Mouse (Mus musculus): ENCODE data around the gene Prkce. TPM values are rescaled to one million over a fixed set of nuclear protein-coding genes. Genes with fewer than 3 reads are reported as not detected.

Gene Prkce
- polyA plus RNA-seq, 1 experiment from 2014 or later = 7.4 TPM

DNA sequence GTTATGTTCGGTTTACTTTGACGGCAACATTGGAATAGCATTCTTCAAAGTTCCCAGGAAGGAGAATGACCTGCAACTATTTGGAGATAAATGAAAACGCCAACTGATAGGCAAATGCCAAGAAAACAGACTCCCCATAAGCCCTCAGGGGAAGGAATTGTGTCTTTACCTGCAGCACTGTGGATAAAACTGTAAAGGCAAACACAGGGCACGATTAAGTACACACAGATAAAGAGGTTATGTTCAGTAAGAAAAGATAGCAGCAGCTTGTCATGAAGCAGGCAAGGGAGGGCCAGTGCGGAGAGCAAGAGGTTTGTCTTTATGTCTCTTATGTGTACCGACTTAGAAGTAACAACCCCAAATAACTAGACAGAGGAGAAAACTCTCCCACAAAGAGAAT is 326.9 kb downstream of the Prkce start:
- Histone ChIP-seq H3K4me3 (ENCODE audit: low read depth, low read length) (no peak overlapping the region), H3K27ac (ENCODE audit: low read depth, low read length) (no peak overlapping the region), H3K4me2 (replicated peaks; ENCODE audit: low read depth, low read length) (no peak overlapping the region), H3K9ac (ENCODE audit: low read depth, low read length) (no peak overlapping the region), H3K36me3 (ENCODE audit: control insufficient read depth, insufficient read depth, low read length) (no peaks in the 10 kb centered on the region), H3K9me3 (ENCODE audit: control insufficient read depth, low read length) (no peaks in the 10 kb centered on the region), H3K4me1 (replicated peaks; ENCODE audit: control insufficient read depth, insufficient read depth, low read length) (no peaks in the 10 kb centered on the region; the same call in 1 of the 2 replicates), H3K27me3 (ENCODE audit: control insufficient read depth, insufficient read depth, low read length) (no peaks in the 10 kb centered on the region)
- ATAC-seq (ENCODE audit: low FRiP score) (no peak), DNase-seq (ENCODE audit: low spot score) (no peak)
- WGBS = 94% methylated on average over 6 of the region's 6 CpGs

DNA sequence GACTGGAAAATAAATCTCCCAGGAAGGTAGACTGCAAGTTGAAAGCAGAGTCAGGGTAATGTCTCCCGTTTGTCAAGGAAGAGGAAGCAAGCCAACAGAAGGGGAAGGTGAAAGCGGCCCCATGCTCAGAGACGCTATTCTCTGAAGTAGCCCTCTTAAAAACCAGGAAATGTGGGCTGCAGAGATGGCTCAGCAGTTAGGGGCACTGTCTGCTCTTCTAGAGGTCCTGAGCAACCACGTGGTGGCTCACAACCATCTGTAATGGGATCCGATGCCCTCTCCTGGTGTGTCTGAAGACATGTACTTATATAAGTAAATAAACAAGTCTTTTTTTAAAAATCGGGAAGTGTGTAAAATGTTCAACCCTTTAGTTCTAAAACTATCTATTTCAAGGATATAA is 327.3 kb downstream of the Prkce start:
- DNase-seq (ENCODE audit: low spot score) (no peak), ATAC-seq (ENCODE audit: low FRiP score) (no peak)
- WGBS = 74% methylated on average over 6 of the region's 6 CpGs
- Histone ChIP-seq H3K27me3 (ENCODE audit: control insufficient read depth, insufficient read depth, low read length) (no peaks in the 10 kb centered on the region), H3K27ac (ENCODE audit: low read depth, low read length) (no peak overlapping the region), H3K4me1 (replicated peaks; ENCODE audit: control insufficient read depth, insufficient read depth, low read length) (no peaks in the 10 kb centered on the region), H3K9me3 (ENCODE audit: control insufficient read depth, low read length) (no peaks in the 10 kb centered on the region), H3K4me3 (ENCODE audit: low read depth, low read length) (no peak overlapping the region), H3K36me3 (ENCODE audit: control insufficient read depth, insufficient read depth, low read length) (no peaks in the 10 kb centered on the region), H3K4me2 (replicated peaks; ENCODE audit: low read depth, low read length) (no peak overlapping the region), H3K9ac (ENCODE audit: low read depth, low read length) (no peak overlapping the region)

DNA sequence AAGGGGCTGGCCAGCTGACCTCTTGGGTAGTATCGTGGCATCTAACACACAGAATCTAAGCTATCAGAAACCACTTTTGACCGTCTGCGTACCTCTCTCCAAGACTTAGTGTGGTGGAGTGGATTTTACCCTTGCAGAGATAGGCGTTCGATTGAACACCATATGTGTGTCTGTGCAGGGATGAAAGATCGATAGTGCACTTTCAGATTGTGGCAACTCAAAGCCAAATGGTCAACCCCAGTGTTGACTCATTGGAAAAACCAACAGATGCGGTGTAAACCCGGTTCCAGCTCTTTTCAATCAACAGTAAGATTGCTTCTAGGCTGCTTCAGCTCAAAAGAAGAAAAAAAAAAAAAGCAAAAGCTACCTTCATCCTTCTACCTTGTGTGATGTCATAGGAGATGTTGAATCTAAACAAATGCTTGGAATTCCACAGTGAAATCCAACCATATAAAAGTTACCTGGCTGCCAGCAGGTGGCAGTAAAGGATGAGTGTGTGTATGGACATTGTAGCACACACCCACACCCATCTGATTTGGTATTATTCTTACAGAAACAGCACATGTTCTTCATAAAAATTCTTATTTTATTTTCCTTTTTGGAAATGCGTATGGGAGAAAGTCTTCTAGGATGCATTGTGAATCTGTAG is 328.7 kb downstream of the Prkce start:
- Histone ChIP-seq H3K4me2 (replicated peaks; ENCODE audit: low read depth, low read length) (no peak overlapping the region), H3K9me3 (ENCODE audit: control insufficient read depth, low read length) (no peaks in the 10 kb centered on the region), H3K4me3 (ENCODE audit: low read depth, low read length) (no peak overlapping the region), H3K36me3 (ENCODE audit: control insufficient read depth, insufficient read depth, low read length) (no peaks in the 10 kb centered on the region), H3K27ac (ENCODE audit: low read depth, low read length) (no peak overlapping the region), H3K4me1 (replicated peaks; ENCODE audit: control insufficient read depth, insufficient read depth, low read length) (no peaks in the 10 kb centered on the region), H3K9ac (ENCODE audit: low read depth, low read length) (no peak overlapping the region), H3K27me3 (ENCODE audit: control insufficient read depth, insufficient read depth, low read length) (no peaks in the 10 kb centered on the region)
- WGBS = 92% methylated on average over 9 of the region's 9 CpGs
- ATAC-seq (ENCODE audit: low FRiP score) (no peak), DNase-seq (ENCODE audit: low spot score) (peak; percentile 50)

DNA sequence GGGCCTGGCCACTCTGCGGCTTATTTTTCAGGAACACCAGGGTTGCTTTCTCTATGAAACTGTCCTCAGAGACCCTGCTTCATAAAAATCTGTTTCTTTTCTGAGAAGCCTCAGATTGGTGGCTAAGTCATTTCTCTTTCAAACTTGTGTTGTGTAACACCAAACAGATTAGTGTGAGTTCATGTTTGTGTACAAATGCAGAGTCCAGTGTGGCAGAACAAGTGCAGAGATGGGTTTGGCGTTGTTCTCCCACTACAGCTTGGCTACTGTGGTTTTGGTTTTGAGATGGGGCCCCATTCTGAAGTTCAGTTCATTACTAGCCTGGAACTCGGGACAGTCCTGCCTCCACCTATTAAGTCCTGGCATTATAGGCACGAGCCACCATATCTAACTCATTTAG is 329.7 kb downstream of the Prkce start:
- no peak overlapping the region for H3K9ac ChIP-seq (ENCODE audit: low read depth, low read length)
- DNase-seq (ENCODE audit: low spot score) (no peak), ATAC-seq (ENCODE audit: low FRiP score) (no peak)
- no peaks in the 10 kb centered on the region for H3K9me3 ChIP-seq (ENCODE audit: control insufficient read depth, low read length)
- no peak overlapping the region for H3K27ac ChIP-seq (ENCODE audit: low read depth, low read length)
- H3K4me1 ChIP-seq (replicated peaks; ENCODE audit: control insufficient read depth, insufficient read depth, low read length) = no peaks in the 10 kb centered on the region
- H3K4me2 ChIP-seq (replicated peaks; ENCODE audit: low read depth, low read length) = no peak overlapping the region
- 87% methylated on average over 4 of the region's 4 CpGs for WGBS
- no peaks in the 10 kb centered on the region for H3K27me3 ChIP-seq (ENCODE audit: control insufficient read depth, insufficient read depth, low read length)
- H3K4me3 ChIP-seq (ENCODE audit: low read depth, low read length) = no peak overlapping the region
- no peaks in the 10 kb centered on the region for H3K36me3 ChIP-seq (ENCODE audit: control insufficient read depth, insufficient read depth, low read length)

DNA sequence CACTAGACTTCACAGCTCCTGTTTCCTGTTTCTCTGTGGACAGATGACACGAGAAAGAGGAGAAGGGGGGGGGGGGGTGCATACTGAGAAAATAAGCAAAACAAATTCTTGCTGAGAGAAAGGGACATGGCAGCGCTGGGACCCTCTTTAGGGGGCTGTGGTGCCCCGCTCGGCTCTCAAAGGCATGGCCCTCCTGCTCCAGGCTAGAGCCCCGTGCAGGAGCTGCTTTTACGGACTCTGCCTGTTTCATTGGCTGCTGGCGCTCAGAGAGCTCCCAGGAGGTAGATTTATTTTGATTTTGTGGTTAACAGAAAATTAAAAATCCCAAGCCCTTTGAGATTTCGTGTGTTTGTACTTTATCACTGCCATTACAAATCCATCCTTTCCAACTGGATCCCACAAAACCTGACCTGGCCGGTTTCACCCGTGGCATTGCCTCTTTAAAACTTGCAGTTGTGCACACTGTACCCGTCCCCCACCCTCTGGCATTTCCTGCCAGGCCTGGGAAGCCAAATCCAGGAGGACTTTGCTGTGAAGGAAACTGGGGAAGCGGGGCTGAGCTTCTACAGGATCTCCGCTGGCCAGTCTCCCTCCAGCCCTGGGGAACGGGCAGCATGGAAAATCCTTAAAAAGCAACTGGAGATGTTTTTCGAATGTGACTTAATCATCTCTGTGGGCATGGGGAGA is 331.9 kb downstream of the Prkce start:
- no peak overlapping the region for H3K4me2 ChIP-seq (replicated peaks; ENCODE audit: low read depth, low read length)
- no peak overlapping the region for H3K4me3 ChIP-seq (ENCODE audit: low read depth, low read length)
- H3K36me3 ChIP-seq (ENCODE audit: control insufficient read depth, insufficient read depth, low read length) = no peaks in the 10 kb centered on the region
- 67% methylated on average over 15 of the region's 15 CpGs for WGBS
- H3K27ac ChIP-seq (ENCODE audit: low read depth, low read length) = no peak overlapping the region
- no peaks in the 10 kb centered on the region for H3K27me3 ChIP-seq (ENCODE audit: control insufficient read depth, insufficient read depth, low read length)
- DNase-seq (ENCODE audit: low spot score) (no peak), ATAC-seq (ENCODE audit: low FRiP score) (no peak)
- H3K4me1 ChIP-seq (replicated peaks; ENCODE audit: control insufficient read depth, insufficient read depth, low read length) = no peaks in the 10 kb centered on the region
- H3K9me3 ChIP-seq (ENCODE audit: control insufficient read depth, low read length) = no peaks in the 10 kb centered on the region
- no peak overlapping the region for H3K9ac ChIP-seq (ENCODE audit: low read depth, low read length)

DNA sequence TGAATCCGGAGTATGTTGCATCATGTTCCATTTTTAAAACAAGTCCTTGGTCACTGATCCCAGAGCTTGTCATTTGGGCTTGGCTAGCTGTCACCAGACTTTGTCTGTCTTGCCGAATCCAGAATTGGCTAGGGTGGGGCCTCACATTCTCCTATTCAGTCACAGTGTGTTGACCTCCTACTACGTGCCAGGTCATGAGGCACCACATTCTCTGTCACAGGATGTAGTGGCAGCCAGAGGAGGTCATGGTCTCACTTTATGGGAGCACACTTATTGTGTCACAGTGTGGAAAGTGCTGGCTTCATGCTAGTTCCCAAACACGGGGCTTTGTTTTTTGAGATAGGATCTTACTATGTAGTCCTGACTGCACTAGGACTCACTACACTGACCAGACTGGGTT is 333.8 kb downstream of the Prkce start:
- H3K9me3 ChIP-seq (ENCODE audit: control insufficient read depth, low read length) = no peaks in the 10 kb centered on the region
- WGBS = 92% methylated on average over 4 of the region's 4 CpGs

DNA sequence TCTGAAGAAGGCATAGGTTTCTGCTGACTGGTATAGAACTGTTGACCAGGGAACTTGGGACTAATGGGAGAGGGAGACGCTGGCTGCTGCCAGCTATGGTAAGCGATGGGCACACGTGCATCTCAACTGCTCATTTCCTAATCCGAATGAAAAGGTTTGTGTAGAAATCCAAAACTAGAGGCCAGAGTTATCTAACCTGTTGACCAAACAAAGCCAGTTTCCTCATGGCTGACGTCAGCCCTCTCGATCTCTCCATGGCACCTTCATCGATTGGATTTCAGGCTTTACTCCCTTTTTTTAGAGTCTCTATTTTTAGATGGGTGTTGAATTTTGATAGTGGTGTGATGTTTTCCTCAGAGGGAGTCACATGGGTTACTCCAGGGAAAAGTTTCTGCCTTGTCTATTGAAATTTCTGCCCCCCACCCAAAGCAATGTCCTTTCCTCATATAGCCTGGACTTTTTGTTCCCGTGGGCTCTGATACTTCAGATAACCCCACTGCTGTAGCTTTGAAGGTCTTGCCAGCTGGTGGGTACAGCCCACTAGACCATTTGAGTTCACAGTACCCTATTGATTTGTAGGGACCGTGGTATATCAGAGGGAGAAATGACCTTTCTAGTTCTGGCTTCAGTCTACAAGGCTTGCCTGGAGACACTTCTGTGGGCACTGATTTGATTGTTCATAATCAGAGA is 335.8 kb downstream of the Prkce start:
- 97% methylated on average over 9 of the region's 9 CpGs for WGBS
- Histone ChIP-seq H3K4me2 (replicated peaks; ENCODE audit: low read depth, low read length) (no peak overlapping the region), H3K27ac (ENCODE audit: low read depth, low read length) (no peak overlapping the region), H3K36me3 (ENCODE audit: control insufficient read depth, insufficient read depth, low read length) (no peaks in the 10 kb centered on the region), H3K4me3 (ENCODE audit: low read depth, low read length) (no peak overlapping the region), H3K9me3 (ENCODE audit: control insufficient read depth, low read length) (no peaks in the 10 kb centered on the region), H3K27me3 (ENCODE audit: control insufficient read depth, insufficient read depth, low read length) (no peaks in the 10 kb centered on the region), H3K9ac (ENCODE audit: low read depth, low read length) (no peak overlapping the region), H3K4me1 (replicated peaks; ENCODE audit: control insufficient read depth, insufficient read depth, low read length) (no peaks in the 10 kb centered on the region)
- ATAC-seq (ENCODE audit: low FRiP score) = no peak
- no peak for DNase-seq (ENCODE audit: low spot score)

More for the DNA sequence above, 333.8 kb downstream of the Prkce start:
- H3K27ac ChIP-seq (ENCODE audit: low read depth, low read length) = no peak overlapping the region
- H3K4me2 ChIP-seq (replicated peaks; ENCODE audit: low read depth, low read length) = no peak overlapping the region
- H3K4me1 ChIP-seq (replicated peaks; ENCODE audit: control insufficient read depth, insufficient read depth, low read length) = no peaks in the 10 kb centered on the region
- DNase-seq (ENCODE audit: low spot score) = no peak
- no peak overlapping the region for H3K9ac ChIP-seq (ENCODE audit: low read depth, low read length)
- no peaks in the 10 kb centered on the region for H3K27me3 ChIP-seq (ENCODE audit: control insufficient read depth, insufficient read depth, low read length)
- no peak overlapping the region for H3K4me3 ChIP-seq (ENCODE audit: low read depth, low read length)
- ATAC-seq (ENCODE audit: low FRiP score) = no peak
- no peaks in the 10 kb centered on the region for H3K36me3 ChIP-seq (ENCODE audit: control insufficient read depth, insufficient read depth, low read length)

DNA sequence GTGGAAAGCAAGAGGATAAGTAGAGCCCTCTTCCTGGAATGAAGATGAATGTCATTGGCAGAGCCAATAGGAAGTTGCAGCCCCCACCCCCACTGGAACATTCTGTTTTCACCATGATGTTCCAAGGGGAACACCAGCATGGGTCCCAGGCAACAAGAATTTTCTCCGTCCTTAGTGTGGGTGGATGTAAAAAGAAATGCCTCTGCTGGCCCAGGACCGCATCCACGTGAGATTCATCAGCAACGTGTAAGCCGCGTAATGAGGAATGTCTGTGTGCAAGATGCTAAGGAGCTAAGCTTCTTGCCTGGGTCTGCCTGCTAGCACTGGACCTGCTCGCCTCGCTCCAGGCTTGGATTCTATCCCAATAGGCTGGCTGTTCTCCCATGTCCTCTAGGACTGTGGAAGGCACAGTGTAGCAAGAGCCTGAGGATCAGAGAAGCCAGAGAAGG is 337.6 kb downstream of the Prkce start, which contains the start of gene Gm10309:
Gm10309 (minus strand) TSS at position 50 of the 449 bp plus-strand sequence.
- WGBS = 93% methylated on average over 8 of the region's 8 CpGs
- no peaks in the 10 kb centered on the region for H3K36me3 ChIP-seq (ENCODE audit: control insufficient read depth, insufficient read depth, low read length)

More for the DNA sequence above, 337.6 kb downstream of the Prkce start, which contains the start of gene Gm10309:
- Histone ChIP-seq H3K9ac (ENCODE audit: low read depth, low read length) (no peak within 1 kb of the TSS), H3K9me3 (ENCODE audit: control insufficient read depth, low read length) (no peaks in the 10 kb centered on the region), H3K4me1 (replicated peaks; ENCODE audit: control insufficient read depth, insufficient read depth, low read length) (no peaks in the 10 kb centered on the region), H3K27me3 (ENCODE audit: control insufficient read depth, insufficient read depth, low read length) (no peaks in the 10 kb centered on the region), H3K4me2 (replicated peaks; ENCODE audit: low read depth, low read length) (no peak within 1 kb of the TSS), H3K27ac (ENCODE audit: low read depth, low read length) (no peak within 1 kb of the TSS), H3K4me3 (ENCODE audit: low read depth, low read length) (no peak within 1 kb of the TSS)
- ATAC-seq (ENCODE audit: low FRiP score) (no peak), DNase-seq (ENCODE audit: low spot score) (no peak)

All from hindbrain, embryonic 11.5 days (tissue).